Mouse (Mus musculus) forebrain, embryonic 16.5 days (tissue): ENCODE data around the gene Tanc1. TPM values are rescaled to one million over a fixed set of nuclear protein-coding genes. Genes with fewer than 3 reads are reported as not detected.

Experiments used
- ATAC-seq: fragments of 200-750 bp; cut with Nextera tagmentation; 2 replicates; pipeline ENCODE4 v1.8.0; 2017; ENCODE audit warnings: mild to moderate bottlenecking, moderate library complexity
- H3K27ac ChIP-seq: fragments of 300-500 bp; sonication (generic); 2 replicates; pipeline ENCODE4 v1.5.1; 2014; ENCODE audit warnings: low read length, control low read depth
- H3K27me3 ChIP-seq: fragments of 300-500 bp; sonication (generic); replicated peaks from 2 replicates; pipeline ENCODE4 v1.6.1; 2014; ENCODE audit warnings: low read length; ENCODE audit not compliant: control insufficient read depth, insufficient read depth
- H3K36me3 ChIP-seq: fragments of 300-500 bp; sonication (generic); 2 replicates; pipeline ENCODE4 v1.6.1; 2014; ENCODE audit not compliant: control insufficient read depth, insufficient read depth
- H3K4me1 ChIP-seq: fragments of 300-500 bp; sonication (generic); replicated peaks from 2 replicates; pipeline ENCODE4 v1.6.1; 2014; ENCODE audit warnings: low read length; ENCODE audit not compliant: control insufficient read depth, insufficient read depth
- H3K4me2 ChIP-seq: fragments of 300-500 bp; sonication (generic); 2 replicates; pipeline ENCODE4 v1.6.1; 2014; ENCODE audit warnings: mild to moderate bottlenecking, low read length, control low read depth
- H3K4me3 ChIP-seq: fragments of 300-500 bp; sonication (generic); replicated peaks from 2 replicates; pipeline ENCODE4 v1.5.1; 2014; ENCODE audit warnings: mild to moderate bottlenecking, low read length, control low read depth
- H3K9ac ChIP-seq: fragments of 300-500 bp; sonication (generic); replicated peaks from 2 replicates; pipeline ENCODE4 v1.6.1; 2014; ENCODE audit warnings: low read depth, low read length, control low read depth
- H3K9me3 ChIP-seq: fragments of 300-500 bp; sonication (generic); 2 replicates; pipeline ENCODE4 v1.6.1; 2016; ENCODE audit warnings: low read length; ENCODE audit not compliant: control insufficient read depth
- WGBS: fragments of 180-500 bp; shearing (Covaris S2); extraction: QIAGEN DNeasy Blood & Tissue Kit; methylation state at CpG from one replicate; pipeline ENCODE4 v1.1.7; 2014; 5-methylcytosine and 5-hydroxymethylcytosine counted together
- polyA plus RNA-seq: library from polyadenylated mRNA; unstranded; fragments of >200 nt; fragmentation: Nextera tagmentation; extraction: Ambion mirVana; gene quantifications from 2 replicates; pipeline ENCODE4 v1.2.1, GENCODE M21; 2015

Tanc1 gene
- polyA plus RNA-seq, 1 experiment from 2014 or later, result 10.7 TPM

GRCm38 (mm10) chr2:59798934-59799532, 187.2 kb downstream of the Tanc1 start:
- ATAC-seq, result no peak
- Histone ChIP-seq H3K4me3 (no peak overlapping the region), H3K27me3 (no peaks in the 10 kb centered on the region), H3K4me2 (no peak overlapping the region), H3K4me1 (peaks cover 4% of the 10 kb centered on the region; the same call in 1 of the 2 replicates), H3K9ac (no peak overlapping the region), H3K27ac (no peak overlapping the region), H3K9me3 (no peaks in the 10 kb centered on the region), H3K36me3 (no peaks in the 10 kb centered on the region)
- WGBS, result 64% methylated on average over 16 of the region's 16 CpGs

- 80% methylated on average over 14 of the region's 14 CpGs for WGBS
- no peaks in the 10 kb centered on the region for H3K36me3 ChIP-seq
- ATAC-seq, result no peak
- H3K4me1 ChIP-seq, result 0 out of 2 replicates have a peak, but pooled peaks cover 3% of the 10 kb centered on the region
- H3K9ac ChIP-seq, result no peak overlapping the region
- no peak overlapping the region for H3K4me3 ChIP-seq
- H3K27me3 ChIP-seq, result no peaks in the 10 kb centered on the region
- no peak overlapping the region for H3K4me2 ChIP-seq
- H3K27ac ChIP-seq, result no peak overlapping the region
- H3K9me3 ChIP-seq, result no peaks in the 10 kb centered on the region
These were observed 187.7 kb downstream of the Tanc1 start for GRCm38 (mm10) chr2:59799572-59799971.

- H3K4me1 ChIP-seq, result no peaks in the 10 kb centered on the region
These were observed 188.8 kb downstream of the Tanc1 start for GRCm38 (mm10) chr2:59800481-59801266.

GRCm38 (mm10) chr2:59802722-59803387, 191.0 kb downstream of the Tanc1 start:
- WGBS, result 93% methylated on average over 8 of the region's 8 CpGs
- no peak for ATAC-seq

More at GRCm38 (mm10) chr2:59800481-59801266, 188.8 kb downstream of the Tanc1 start:
- ATAC-seq, result no peak
- no peak overlapping the region for H3K4me2 ChIP-seq
- H3K36me3 ChIP-seq, result no peaks in the 10 kb centered on the region
- no peaks in the 10 kb centered on the region for H3K27me3 ChIP-seq
- 96% methylated on average over 18 of the region's 18 CpGs for WGBS
- H3K9me3 ChIP-seq, result no peaks in the 10 kb centered on the region
- H3K9ac ChIP-seq, result no peak overlapping the region
- H3K4me3 ChIP-seq, result no peak overlapping the region
- H3K27ac ChIP-seq, result no peak overlapping the region

GRCm38 (mm10) chr2:59805595-59805994, 193.8 kb downstream of the Tanc1 start:
- Histone ChIP-seq H3K4me1 (peaks cover 6% of the 10 kb centered on the region), H3K36me3 (peaks cover 2% of the 10 kb centered on the region; the same call in 1 of the 2 replicates), H3K9ac (no peak overlapping the region), H3K9me3 (no peaks in the 10 kb centered on the region), H3K4me2 (no peak overlapping the region), H3K27ac (no peak overlapping the region), H3K27me3 (no peaks in the 10 kb centered on the region), H3K4me3 (no peak overlapping the region)
- 58% methylated on average over 2 of the region's 2 CpGs for WGBS
- no peak for ATAC-seq

More at GRCm38 (mm10) chr2:59802722-59803387, 191.0 kb downstream of the Tanc1 start:
- Histone ChIP-seq H3K4me1 (no peaks in the 10 kb centered on the region), H3K4me3 (no peak overlapping the region), H3K27ac (no peak overlapping the region), H3K9me3 (no peaks in the 10 kb centered on the region), H3K27me3 (no peaks in the 10 kb centered on the region), H3K4me2 (no peak overlapping the region), H3K9ac (no peak overlapping the region), H3K36me3 (no peaks in the 10 kb centered on the region)

- 44% methylated on average over 6 of the region's 6 CpGs for WGBS
- Histone ChIP-seq H3K4me1 (peaks cover 10% of the 10 kb centered on the region), H3K9me3 (no peaks in the 10 kb centered on the region), H3K27ac (no peak overlapping the region), H3K4me2 (no peak overlapping the region), H3K9ac (no peak overlapping the region), H3K27me3 (no peaks in the 10 kb centered on the region), H3K4me3 (no peak overlapping the region), H3K36me3 (peaks cover 2% of the 10 kb centered on the region; the same call in 1 of the 2 replicates)
- ATAC-seq, result no peak
These were observed 194.2 kb downstream of the Tanc1 start for GRCm38 (mm10) chr2:59806038-59806437.

GRCm38 (mm10) chr2:59808608-59809007, 196.8 kb downstream of the Tanc1 start:
- H3K27ac ChIP-seq, result no peak overlapping the region
- peaks cover 12% of the 10 kb centered on the region for H3K4me1 ChIP-seq
- H3K4me2 ChIP-seq, result no peak overlapping the region
- no peak overlapping the region for H3K4me3 ChIP-seq
- no peak for ATAC-seq
- peaks cover 2% of the 10 kb centered on the region; the same call in 1 of the 2 replicates for H3K36me3 ChIP-seq
- H3K9me3 ChIP-seq, result no peaks in the 10 kb centered on the region
- H3K9ac ChIP-seq, result no peak overlapping the region
- H3K27me3 ChIP-seq, result no peaks in the 10 kb centered on the region
- WGBS, result 88% methylated on average over 4 of the region's 4 CpGs

- no peak; the same call in 1 of the 2 replicates for ATAC-seq
- 61% methylated on average over 7 of the region's 7 CpGs for WGBS
- H3K27ac ChIP-seq, result no peak overlapping the region
These were observed 198.2 kb downstream of the Tanc1 start for GRCm38 (mm10) chr2:59810039-59810438.

GRCm38 (mm10) chr2:59811247-59811646, 199.4 kb downstream of the Tanc1 start:
- Histone ChIP-seq H3K36me3 (peaks cover 2% of the 10 kb centered on the region; the same call in 1 of the 2 replicates), H3K27ac (no peak overlapping the region), H3K4me1 (peaks cover 12% of the 10 kb centered on the region), H3K4me2 (no peak overlapping the region), H3K4me3 (no peak overlapping the region), H3K9ac (no peak overlapping the region), H3K9me3 (no peaks in the 10 kb centered on the region), H3K27me3 (no peaks in the 10 kb centered on the region)
- WGBS, result 79% methylated on average over 1 of the region's 1 CpGs
- ATAC-seq, result no peak

More at GRCm38 (mm10) chr2:59810039-59810438, 198.2 kb downstream of the Tanc1 start:
- no peak overlapping the region for H3K4me2 ChIP-seq
- H3K4me3 ChIP-seq, result no peak overlapping the region
- no peaks in the 10 kb centered on the region for H3K27me3 ChIP-seq
- H3K36me3 ChIP-seq, result peaks cover 2% of the 10 kb centered on the region; the same call in 1 of the 2 replicates
- no peaks in the 10 kb centered on the region for H3K9me3 ChIP-seq
- H3K4me1 ChIP-seq, result peaks cover 12% of the 10 kb centered on the region
- no peak overlapping the region for H3K9ac ChIP-seq
